Mouse (Mus musculus): ENCODE results near the gene Gm42688. TPM values are rescaled to one million over a fixed set of nuclear protein-coding genes. Genes with fewer than 3 reads are reported as not detected.

Gm42688 gene
- polyA plus RNA-seq, 1 experiment from 2014 or later: 4.9 TPM

DNA sequence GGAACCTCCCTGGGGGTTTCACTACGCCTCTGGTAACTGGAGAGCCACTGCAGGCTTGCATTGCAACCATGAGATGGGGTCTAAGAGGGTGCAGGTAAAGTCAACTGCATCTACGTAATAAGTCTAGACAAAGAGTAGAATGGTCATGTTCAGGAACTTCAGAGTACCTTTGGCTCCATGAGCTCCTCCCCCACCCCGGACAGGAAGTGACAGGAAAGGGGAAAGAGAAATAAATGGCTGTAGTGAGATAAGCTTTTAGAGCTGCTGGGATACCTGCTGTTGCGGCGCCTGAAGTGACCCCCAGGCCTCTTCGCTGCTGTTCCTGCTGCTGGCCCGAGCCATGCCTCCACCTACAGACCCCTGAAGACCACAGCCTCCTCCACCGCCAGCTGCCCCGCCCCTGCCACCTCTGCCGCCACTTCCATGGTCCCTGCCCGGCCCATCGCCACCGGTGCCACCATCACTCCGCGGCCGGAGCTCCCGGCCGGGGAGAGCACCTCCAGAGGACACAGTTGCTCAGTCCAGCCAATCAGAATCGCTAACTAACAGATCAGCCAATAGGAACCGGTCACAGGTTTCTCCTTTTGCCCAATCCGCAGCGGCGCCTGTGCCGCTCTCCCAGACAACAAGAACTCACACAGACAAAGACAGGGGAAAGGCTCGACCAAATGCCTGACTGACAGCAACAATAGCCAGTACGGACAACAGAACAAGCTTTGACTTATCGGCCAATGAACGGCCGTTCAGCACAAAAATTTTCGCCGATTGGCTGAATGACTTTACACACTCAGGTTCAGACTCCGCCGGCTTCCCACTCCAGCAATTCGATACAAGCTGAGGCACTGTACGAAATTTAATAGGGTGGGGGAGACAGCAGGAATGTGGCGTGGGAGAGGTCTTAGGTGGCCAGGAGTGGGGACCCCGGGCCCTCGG, 19.8 kb downstream of the Gm42688 start, which contains the start of gene Wbp1:
Wbp1 (minus strand) TSS at position 630 of the 933 bp plus-strand sequence.
- H3K4me2 ChIP-seq (ENCODE audit: low read length): peak within 1 kb of the TSS; percentile 98
- H3K4me3 ChIP-seq (ENCODE audit: low read length): peak within 1 kb of the TSS; percentile 80
- H3K9ac ChIP-seq (ENCODE audit: low read depth, low read length): peak within 1 kb of the TSS; percentile 91
- WGBS: under 1% methylated on average over 38 of the region's 38 CpGs
- H3K4me1 ChIP-seq (ENCODE audit: control insufficient read depth, insufficient read depth, low read depth, low read length): peaks cover 48% of the 10 kb centered on the region
- H3K27ac ChIP-seq (ENCODE audit: low read depth, low read length): peak within 1 kb of the TSS; percentile 96
- ATAC-seq: peak; percentile 95
- H3K9me3 ChIP-seq (ENCODE audit: control insufficient read depth, low read length): no peaks in the 10 kb centered on the region
- peaks cover 14% of the 10 kb centered on the region; the same call in 1 of the 2 replicates for H3K36me3 ChIP-seq (ENCODE audit: control insufficient read depth, insufficient read depth, low read length)
- no peaks in the 10 kb centered on the region for H3K27me3 ChIP-seq (replicated peaks; ENCODE audit: control insufficient read depth, insufficient read depth, low read length)

DNA sequence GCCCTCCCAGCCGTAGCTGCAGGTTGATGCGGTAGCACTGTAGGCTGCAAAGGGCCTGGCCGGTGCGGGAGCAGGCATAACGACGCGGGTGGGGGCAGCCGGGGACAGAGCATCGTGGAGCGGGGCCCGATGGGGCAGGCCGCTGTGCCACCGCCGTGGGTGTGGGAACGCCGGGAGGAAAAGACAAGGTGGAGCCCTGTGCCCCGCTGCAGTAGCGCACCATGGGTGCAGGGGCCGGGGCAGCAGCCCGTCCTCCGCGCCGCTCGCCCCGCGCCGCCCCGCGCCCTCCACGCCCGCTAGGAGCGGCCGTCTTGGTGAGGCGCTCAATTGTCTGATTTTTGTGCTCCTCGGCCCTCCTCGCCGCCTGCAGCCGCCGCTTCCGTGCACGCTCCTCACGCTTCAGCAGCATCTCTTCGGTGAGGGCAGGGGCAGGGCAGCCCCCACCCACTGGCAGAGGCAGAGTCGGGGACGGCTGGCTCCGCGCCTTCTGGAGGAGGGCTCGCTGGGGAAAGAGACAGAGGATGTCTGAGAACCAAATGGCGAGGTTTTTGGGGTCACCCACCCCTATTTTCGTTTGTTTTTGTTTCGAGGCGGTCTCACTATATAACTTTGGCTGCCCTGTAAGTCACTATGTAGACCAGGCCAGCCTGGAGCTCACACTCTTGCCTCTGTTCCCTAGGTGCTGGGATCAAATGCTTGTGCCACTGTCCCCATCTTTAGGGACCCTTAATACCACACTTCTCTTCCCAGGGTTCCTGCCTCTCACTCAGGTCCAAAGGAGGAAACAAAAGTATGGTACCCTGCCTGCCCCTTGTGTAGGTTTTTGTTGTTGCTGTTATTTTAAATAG, 20.7 kb downstream of the Gm42688 start:
- Histone ChIP-seq H3K36me3 (ENCODE audit: control insufficient read depth, insufficient read depth, low read length) (peaks cover 14% of the 10 kb centered on the region; the same call in 1 of the 2 replicates), H3K4me1 (ENCODE audit: control insufficient read depth, insufficient read depth, low read depth, low read length) (peaks cover 40% of the 10 kb centered on the region), H3K9ac (ENCODE audit: low read depth, low read length) (peak overlapping the region; percentile 86), H3K27ac (ENCODE audit: low read depth, low read length) (peak overlapping the region; percentile 96), H3K27me3 (replicated peaks; ENCODE audit: control insufficient read depth, insufficient read depth, low read length) (no peaks in the 10 kb centered on the region), H3K4me3 (ENCODE audit: low read length) (peak overlapping the region; percentile 80), H3K4me2 (ENCODE audit: low read length) (peak overlapping the region; percentile 98), H3K9me3 (ENCODE audit: control insufficient read depth, low read length) (no peaks in the 10 kb centered on the region)
- ATAC-seq: 0 out of 2 replicates have a peak, but pooled peaks have one; percentile 1
- WGBS: under 1% methylated on average over 29 of the region's 52 CpGs

DNA sequence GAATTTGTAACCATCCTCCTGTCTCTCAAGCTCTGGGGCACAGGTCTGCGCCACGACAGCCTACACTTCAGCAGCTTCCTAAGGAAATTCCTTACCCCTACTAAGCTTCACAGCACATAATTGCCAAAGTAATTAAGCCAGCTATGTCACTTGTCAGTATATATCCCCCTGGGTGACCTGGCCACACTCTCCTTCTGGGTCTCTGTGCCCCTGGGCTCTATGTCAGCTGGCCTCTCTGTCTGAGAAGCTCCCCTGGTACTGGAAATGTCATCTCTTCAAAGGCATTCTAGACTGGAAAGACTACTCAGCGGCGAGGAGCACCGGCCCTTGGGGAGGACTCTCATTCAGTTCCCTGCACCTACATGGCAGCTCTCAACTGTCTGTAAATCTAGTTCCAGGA, 21.5 kb downstream of the Gm42688 start:
- Histone ChIP-seq H3K4me3 (ENCODE audit: low read length) (no peak overlapping the region), H3K9ac (ENCODE audit: low read depth, low read length) (no peak overlapping the region), H3K4me1 (ENCODE audit: control insufficient read depth, insufficient read depth, low read depth, low read length) (peaks cover 40% of the 10 kb centered on the region), H3K27ac (ENCODE audit: low read depth, low read length) (no peak overlapping the region), H3K36me3 (ENCODE audit: control insufficient read depth, insufficient read depth, low read length) (peaks cover 7% of the 10 kb centered on the region; the same call in 1 of the 2 replicates), H3K27me3 (replicated peaks; ENCODE audit: control insufficient read depth, insufficient read depth, low read length) (no peaks in the 10 kb centered on the region), H3K4me2 (ENCODE audit: low read length) (peak overlapping the region; percentile 98), H3K9me3 (ENCODE audit: control insufficient read depth, low read length) (no peaks in the 10 kb centered on the region)
- ATAC-seq: no peak
- 56% methylated on average over 5 of the region's 5 CpGs for WGBS

DNA sequence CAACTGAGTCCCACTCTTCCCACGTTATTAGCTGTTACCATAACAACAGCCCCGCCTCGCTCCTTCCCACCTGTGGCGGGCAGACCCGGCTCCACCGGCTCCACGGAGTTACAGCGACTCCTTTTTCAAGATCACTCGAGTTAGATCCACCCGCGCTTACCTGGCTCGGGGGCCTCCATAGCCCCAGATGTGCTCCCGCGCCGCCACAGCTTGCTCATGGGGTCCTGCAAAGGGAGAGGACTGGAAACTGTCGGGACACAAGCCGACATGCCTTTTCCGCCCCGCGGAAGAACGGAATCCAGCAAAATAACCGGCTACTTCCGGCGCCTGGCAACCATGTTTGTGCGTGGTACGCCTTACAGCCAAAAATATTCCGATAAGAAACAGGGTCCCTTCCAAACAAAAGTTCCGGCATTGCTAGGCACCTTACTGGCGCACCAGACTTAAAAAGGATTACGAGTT, 23.5 kb downstream of the Gm42688 start:
- Histone ChIP-seq H3K4me1 (ENCODE audit: control insufficient read depth, insufficient read depth, low read depth, low read length) (peaks cover 33% of the 10 kb centered on the region), H3K9ac (ENCODE audit: low read depth, low read length) (peak overlapping the region; percentile 77), H3K27me3 (replicated peaks; ENCODE audit: control insufficient read depth, insufficient read depth, low read length) (no peaks in the 10 kb centered on the region), H3K27ac (ENCODE audit: low read depth, low read length) (peak overlapping the region; percentile 66), H3K36me3 (ENCODE audit: control insufficient read depth, insufficient read depth, low read length) (peaks cover 2% of the 10 kb centered on the region; the same call in 1 of the 2 replicates), H3K4me2 (ENCODE audit: low read length) (peak overlapping the region; percentile 94), H3K9me3 (ENCODE audit: control insufficient read depth, low read length) (no peaks in the 10 kb centered on the region), H3K4me3 (ENCODE audit: low read length) (peak overlapping the region; percentile 89)
- under 1% methylated on average over 30 of the region's 30 CpGs for whole genome bisulfite sequencing
- peak; percentile 40 for ATAC-seq

DNA sequence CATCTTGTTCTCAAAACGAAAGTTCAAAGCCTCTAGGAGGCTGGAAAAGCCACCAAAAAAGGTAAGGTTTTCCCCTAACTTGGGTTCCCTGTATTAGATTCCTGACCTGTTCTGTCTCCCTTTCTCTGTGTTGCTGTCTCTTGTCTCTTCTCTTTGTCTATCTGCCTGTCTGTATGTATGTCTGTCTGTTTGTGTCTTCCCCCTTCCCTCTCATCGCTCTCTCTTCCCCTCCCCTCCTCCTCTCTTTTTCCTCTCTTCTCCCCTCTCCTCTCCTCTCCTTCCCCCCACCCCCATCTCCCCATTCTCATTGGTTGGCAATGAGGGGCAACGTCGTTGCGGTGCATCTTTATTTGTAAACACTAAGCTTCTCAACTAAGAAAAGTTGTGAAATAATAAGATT, 23.9 kb downstream of the Gm42688 start, which contains the start of gene Ino80b:
Ino80b (minus strand) TSS at position 101 of the 400 bp plus-strand sequence.
- Histone ChIP-seq H3K27me3 (replicated peaks; ENCODE audit: control insufficient read depth, insufficient read depth, low read length) (no peaks in the 10 kb centered on the region), H3K36me3 (ENCODE audit: control insufficient read depth, insufficient read depth, low read length) (peaks cover 2% of the 10 kb centered on the region; the same call in 1 of the 2 replicates), H3K4me3 (ENCODE audit: low read length) (peak within 1 kb of the TSS; percentile 89), H3K9me3 (ENCODE audit: control insufficient read depth, low read length) (no peaks in the 10 kb centered on the region), H3K9ac (ENCODE audit: low read depth, low read length) (peak within 1 kb of the TSS; percentile 77), H3K27ac (ENCODE audit: low read depth, low read length) (peak within 1 kb of the TSS; percentile 66), H3K4me2 (ENCODE audit: low read length) (peak within 1 kb of the TSS; percentile 94), H3K4me1 (ENCODE audit: control insufficient read depth, insufficient read depth, low read depth, low read length) (peaks cover 29% of the 10 kb centered on the region)
- no peak for ATAC-seq
- WGBS: 30% methylated on average over 5 of the region's 5 CpGs

DNA sequence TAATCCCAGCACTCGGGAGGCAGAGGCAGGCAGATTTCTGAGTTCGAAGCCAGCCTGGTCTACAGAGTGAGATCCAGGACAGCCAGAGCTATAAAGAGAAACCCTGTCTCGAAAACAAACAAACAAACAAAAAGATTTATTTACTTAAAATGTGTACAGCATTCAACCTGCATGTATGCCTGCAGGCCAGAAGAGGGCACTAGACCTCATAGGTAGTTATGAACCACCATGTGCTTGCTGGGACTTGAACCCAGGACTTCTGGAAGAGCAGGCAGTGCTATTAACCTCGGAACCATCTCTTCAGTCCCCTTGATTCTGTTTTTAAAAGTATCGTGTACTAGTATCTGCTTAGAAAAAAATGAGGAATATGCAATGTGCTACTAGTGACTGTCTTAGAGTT, 26.0 kb downstream of the Gm42688 start:
- H3K9me3 ChIP-seq (ENCODE audit: control insufficient read depth, low read length): no peaks in the 10 kb centered on the region
- H3K27ac ChIP-seq (ENCODE audit: low read depth, low read length): no peak overlapping the region
- H3K4me3 ChIP-seq (ENCODE audit: low read length): no peak overlapping the region
- peaks cover 2% of the 10 kb centered on the region; the same call in 1 of the 2 replicates for H3K36me3 ChIP-seq (ENCODE audit: control insufficient read depth, insufficient read depth, low read length)
- 94% methylated on average over 5 of the region's 5 CpGs for WGBS
- H3K27me3 ChIP-seq (replicated peaks; ENCODE audit: control insufficient read depth, insufficient read depth, low read length): no peaks in the 10 kb centered on the region
- H3K4me1 ChIP-seq (ENCODE audit: control insufficient read depth, insufficient read depth, low read depth, low read length): peaks cover 18% of the 10 kb centered on the region
- no peak overlapping the region for H3K9ac ChIP-seq (ENCODE audit: low read depth, low read length)
- no peak overlapping the region for H3K4me2 ChIP-seq (ENCODE audit: low read length)
- no peak for ATAC-seq

DNA sequence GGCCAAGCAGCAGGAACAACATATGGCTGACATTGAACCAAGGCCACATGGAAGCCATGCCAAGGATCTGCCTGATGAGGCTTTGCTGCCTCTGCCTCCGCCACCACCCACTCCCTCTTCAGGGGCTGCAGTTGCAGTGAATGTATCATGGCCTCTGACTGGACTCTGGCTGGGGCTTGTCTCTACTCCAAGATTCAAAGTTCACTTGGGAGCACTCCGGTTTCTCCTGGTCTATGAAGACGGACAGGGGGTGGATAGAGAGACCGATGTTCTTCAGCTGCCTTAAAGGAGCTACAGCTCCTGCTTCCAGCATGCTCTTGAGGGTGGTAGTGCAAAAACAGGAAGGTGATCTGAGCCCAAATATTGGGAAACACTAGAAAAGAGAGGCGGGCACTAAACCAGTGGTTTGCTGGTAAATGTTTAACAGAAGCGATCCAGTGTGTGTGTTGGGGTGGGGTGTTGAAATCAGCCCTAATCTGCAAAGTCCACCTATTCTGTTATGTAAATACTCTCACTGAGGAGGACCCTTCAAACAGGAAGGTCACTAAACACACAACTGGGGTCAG, 30.1 kb downstream of the Gm42688 start:
- Histone ChIP-seq H3K27ac (ENCODE audit: low read depth, low read length) (no peak overlapping the region), H3K9ac (ENCODE audit: low read depth, low read length) (no peak overlapping the region), H3K27me3 (replicated peaks; ENCODE audit: control insufficient read depth, insufficient read depth, low read length) (peaks cover 8% of the 10 kb centered on the region; the same call in 1 of the 2 replicates), H3K4me3 (ENCODE audit: low read length) (no peak overlapping the region), H3K9me3 (ENCODE audit: control insufficient read depth, low read length) (no peaks in the 10 kb centered on the region), H3K4me1 (ENCODE audit: control insufficient read depth, insufficient read depth, low read depth, low read length) (peaks cover 9% of the 10 kb centered on the region; the same call in 1 of the 2 replicates), H3K4me2 (ENCODE audit: low read length) (no peak overlapping the region), H3K36me3 (ENCODE audit: control insufficient read depth, insufficient read depth, low read length) (no peaks in the 10 kb centered on the region)
- WGBS: 76% methylated on average over 6 of the region's 6 CpGs
- ATAC-seq: no peak

DNA sequence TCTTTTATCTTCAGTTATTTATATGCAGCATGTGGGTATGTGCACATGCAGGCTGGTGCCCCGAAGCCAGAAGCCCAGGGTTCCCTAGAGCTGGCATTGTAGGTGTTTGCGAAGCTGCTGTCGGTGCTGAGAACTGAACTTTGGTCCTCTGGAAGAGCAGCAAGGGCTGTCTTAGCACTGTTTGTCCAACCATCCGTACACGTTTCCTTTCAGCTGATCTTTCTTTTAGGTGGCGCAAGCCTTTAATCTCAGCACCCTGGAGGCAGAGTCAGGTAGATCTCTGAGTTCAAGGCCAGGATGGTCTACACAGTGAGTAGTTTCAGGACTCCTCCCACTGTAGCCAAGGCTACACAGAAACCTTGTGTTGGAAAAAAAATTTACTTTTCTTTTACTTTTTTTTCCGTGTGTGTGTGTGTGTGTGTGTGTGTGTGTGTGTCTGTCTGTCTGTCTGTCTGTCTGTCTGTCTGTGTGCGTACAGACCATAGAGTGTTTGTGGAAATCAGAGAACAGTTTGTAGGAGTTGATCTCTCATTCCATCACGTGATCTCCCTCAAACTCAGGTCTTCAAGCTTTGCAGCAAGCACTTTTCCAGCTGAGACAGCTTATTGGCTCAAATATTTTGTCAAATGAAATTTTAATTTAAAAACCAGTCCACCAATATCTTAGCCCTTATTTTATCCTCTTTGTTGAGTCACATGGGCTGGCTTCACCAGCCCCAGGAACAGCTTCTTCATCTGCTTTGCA, 30.9 kb downstream of the Gm42688 start:
- no peak for ATAC-seq
- WGBS: 88% methylated on average over 9 of the region's 9 CpGs

More for the DNA sequence above, 30.9 kb downstream of the Gm42688 start:
- no peak overlapping the region for H3K4me2 ChIP-seq (ENCODE audit: low read length)
- no peaks in the 10 kb centered on the region for H3K36me3 ChIP-seq (ENCODE audit: control insufficient read depth, insufficient read depth, low read length)
- no peak overlapping the region for H3K4me3 ChIP-seq (ENCODE audit: low read length)
- peaks cover 8% of the 10 kb centered on the region; the same call in 1 of the 2 replicates for H3K27me3 ChIP-seq (replicated peaks; ENCODE audit: control insufficient read depth, insufficient read depth, low read length)
- peaks cover 9% of the 10 kb centered on the region; the same call in 1 of the 2 replicates for H3K4me1 ChIP-seq (ENCODE audit: control insufficient read depth, insufficient read depth, low read depth, low read length)
- H3K9me3 ChIP-seq (ENCODE audit: control insufficient read depth, low read length): no peaks in the 10 kb centered on the region
- H3K9ac ChIP-seq (ENCODE audit: low read depth, low read length): no peak overlapping the region
- H3K27ac ChIP-seq (ENCODE audit: low read depth, low read length): no peak overlapping the region
